In genomic region chr5:53943321-53943857, GRCm38 (mm10) we compare ENCODE assay signal across 21 mouse cellular contexts. TPM values are rescaled to one million over a fixed set of nuclear protein-coding genes. Genes with fewer than 3 reads are reported as not detected.
DNase-seq lines count a peak whose midpoint lies in the region; TF ChIP-seq lines count a peak whose summit lies in the region.
"Had no signal": no experiment of that assay in that cellular context is flagged by ENCODE, and none has a peak within 500 bp of the region (broad histone marks: within the 10 kb centered on the region; RNA-seq: fewer than 3 reads in every experiment).

No protein-coding gene starts in this region.

- H3K4me1 ChIP-seq in ES-E14 (ENCODE audit: control insufficient read depth in 2 of 2, insufficient read depth in 2 of 2, low read length in 2 of 2, poor library complexity in 1 of 2) = peaks cover under 1 to 5% of the 10 kb centered on the region in 2 experiments; a peak in 1 of 4 replicates
- H3K4me1 ChIP-seq: embryonic facial prominence, embryonic 12.5 days; liver, embryonic 15.5 days had no signal

- DNase-seq in heart, adult 11 months = peak; percentile 88
- no peak for DNase-seq in heart, adult 8-10 months (ENCODE audit: low spot score)
- DNase-seq in ES-E14 (ENCODE audit: low read depth, low spot score) (no peak), adipocyte (ENCODE audit: low spot score) (peak; percentile 45)
- DNase-seq in adrenal gland, postnatal 36 days = peak; percentile 56 to 64
- no peak for DNase-seq in embryo, embryonic 10 days (ENCODE audit: low spot score)
- DNase-seq in urinary bladder, postnatal 10 days (ENCODE audit: low spot score) = no peak
- DNase-seq: cerebellum, adult 8-10 months; embryo, embryonic 11 days; gastrocnemius, postnatal 36 days; heart, adult 2 months; kidney, adult 18-20 months; kidney, postnatal 36 days; lung, embryonic 14.5 days; thymus, adult 18-20 months; thymus, postnatal 25 days had no signal

- in situ Hi-C loops in ES-E14 (cut with MboI; ENCODE audit: low sequenced_read_pairs in 2 of 2, unreplicated experiment in 2 of 2) = no loop called here

- H3K9ac ChIP-seq in ES-E14 (ENCODE audit: insufficient read depth, low read depth, low read length, poor library complexity, severe bottlenecking) = no peak overlapping the region
- H3K9ac ChIP-seq: embryonic facial prominence, embryonic 12.5 days; heart, embryonic 15.5 days; liver, embryonic 15.5 days; lung, embryonic 14.5 days; midbrain, embryonic 12.5 days had no signal

- no peak overlapping the region for H3K4me3 ChIP-seq in ES-E14 (ENCODE audit: insufficient read depth in 1 of 2, low read depth in 1 of 2, low read length in 2 of 2, poor library complexity in 1 of 2, severe bottlenecking in 1 of 2)
- H3K4me3 ChIP-seq: embryonic facial prominence, embryonic 12.5 days; heart, adult 2 months; heart, embryonic 15.5 days; layer of hippocampus, adult 2 months; liver, embryonic 15.5 days; midbrain, embryonic 12.5 days had no signal

- no peak overlapping the region for H3K27ac ChIP-seq in ES-E14 (ENCODE audit: insufficient read depth, low read depth, low read length, poor library complexity, severe bottlenecking)
- H3K27ac ChIP-seq: embryonic facial prominence, embryonic 12.5 days; heart, adult 2 months; heart, embryonic 15.5 days; liver, embryonic 15.5 days; midbrain, embryonic 12.5 days had no signal

- H3K9me3 ChIP-seq in ES-E14 (ENCODE audit: control insufficient read depth, insufficient read depth, low read depth, low read length) = no peaks in the 10 kb centered on the region
- H3K9me3 ChIP-seq: embryonic facial prominence, embryonic 12.5 days; heart, embryonic 15.5 days; liver, embryonic 15.5 days; midbrain, embryonic 12.5 days had no signal

- no peaks in the 10 kb centered on the region for H3K36me3 ChIP-seq in ES-E14 (ENCODE audit: control insufficient read depth, insufficient read depth, low read length, poor library complexity, severe bottlenecking)
- H3K36me3 ChIP-seq: embryonic facial prominence, embryonic 12.5 days; heart, embryonic 15.5 days; liver, embryonic 15.5 days; midbrain, embryonic 12.5 days had no signal

TF ChIP-seq in ES-E14, 5 proteins besides CTCF, POLR2A, EP300 and RAD21:
- TF ChIP-seq MAFK (IDR thresholded peaks at IDR 0.05; ENCODE audit: insufficient read depth, low read depth, low read length) (peak; percentile 69; the same call in 1 of the 2 replicates), ZC3H11A (IDR thresholded peaks at IDR 0.05; ENCODE audit: borderline replicate concordance, low read depth, low read length) (no peak), CHD2 (IDR thresholded peaks at IDR 0.05; ENCODE audit: low read depth, low read length) (no peak)

RNA-seq across cellular contexts. Expression of gene Stim2, which starts 54.9 kb away (rescaled TPM):
- 10 to 100 TPM; 11.8 to 15.7 (median 14.7) TPM for total RNA-seq in heart, adult 8-10 months (2022)
- 22.0 and 25.5 TPM in 2 replicates for total RNA-seq in ES-E14 (2012; rRNA removed)
- total RNA-seq in adrenal gland, postnatal 36 days (2021) = 10 to 100 TPM; 25.6 to 29.1 TPM

Comparison
In these comparisons a context has a peak if more than half of its experiments do, and no peak if none do; other contexts are left out.
1. DNase-seq: peak in heart, adult 11 months (single experiment), adipocyte (single experiment) and adrenal gland, postnatal 36 days (2 of 2); none in heart, adult 8-10 months (single experiment), ES-E14 (single experiment), embryo, embryonic 10 days (single experiment) and urinary bladder, postnatal 10 days (single experiment).